Mouse (Mus musculus) colon, adult 2 months (tissue): Measurements from ENCODE around the gene Tex9. TPM values are rescaled to one million over a fixed set of nuclear protein-coding genes. Genes with fewer than 3 reads are reported as not detected.

Experiments
- polyA plus RNA-seq: library from polyadenylated mRNA; depleted of rRNA; stranded (reverse); fragments of >200 nt; gene quantifications from 2 replicates; pipeline ENCODE4 v1.2.3, GENCODE M21; 2012; rRNA removed

Gene Tex9
- 2.4 and 2.8 TPM in 2 replicates for polyA plus RNA-seq

GRCm38 (mm10) chr9:72492194-72492565, at the start of gene Tex9:
Gene Tex9 (minus strand): TSS chr9:72492212.

GRCm38 (mm10) chr9:72531996-72532380, 40.0 kb upstream of the Tex9 start, which contains the start of gene Rfx7:
Gene Rfx7 (plus strand): TSS chr9:72532240.

GRCm38 (mm10) chr9:72437822-72438701, 54.0 kb downstream of the Tex9 start, which contains the start of gene Mns1:
Gene Mns1 (plus strand): TSS chr9:72438011.

Other genes with a start within 250 kb of the Tex9 start
- gene Zfp280d, start 217.4 kb downstream of the Tex9 start, polyA plus RNA-seq = 3.6 and 4.0 TPM in 2 replicates
- gene Mns1, start 54.2 kb downstream of the Tex9 start, polyA plus RNA-seq = 0.14 and 0.16 TPM in 2 replicates
- 4.7 and 5.8 TPM in 2 replicates for gene Rfx7, start 40.0 kb upstream of the Tex9 start, polyA plus RNA-seq
- gene Nedd4, start 170.1 kb upstream of the Tex9 start, polyA plus RNA-seq = 58.2 and 65.1 TPM in 2 replicates